Mouse (Mus musculus) brain, embryonic 18.5 days (tissue): ENCODE results near the gene Mettl13.

ENCODE experiments used
- DNase-seq: peaks from one replicate; pipeline ENCODE4 v3.0.0-alpha.2; 2012; ENCODE audit warnings: low read depth, low spot score

Mettl13 gene

GRCm38 (mm10) chr1:162532330-162532729 is 16.0 kb downstream of the Mettl13 start:
- DNase-seq, result no peak

DNA sequence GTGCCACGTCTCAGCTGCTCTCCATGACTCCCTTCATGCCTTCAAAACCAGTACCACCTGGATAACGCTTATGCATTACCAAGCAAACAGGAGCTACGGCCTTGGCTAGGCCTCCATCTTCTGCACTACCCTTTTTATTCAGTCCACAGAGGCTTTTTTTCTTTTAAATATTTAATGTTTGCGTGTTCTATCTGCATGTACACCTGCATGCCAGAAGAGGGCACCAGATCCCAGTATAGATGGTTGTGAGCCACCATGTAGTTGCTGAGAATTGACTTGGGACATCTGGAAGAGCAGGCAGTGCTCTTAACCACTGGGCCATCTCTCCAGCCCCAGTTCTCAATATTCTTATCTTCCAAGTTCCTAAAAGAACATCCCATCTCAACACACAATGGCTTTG is 16.8 kb downstream of the Mettl13 start:
- DNase-seq, result no peak

DNA sequence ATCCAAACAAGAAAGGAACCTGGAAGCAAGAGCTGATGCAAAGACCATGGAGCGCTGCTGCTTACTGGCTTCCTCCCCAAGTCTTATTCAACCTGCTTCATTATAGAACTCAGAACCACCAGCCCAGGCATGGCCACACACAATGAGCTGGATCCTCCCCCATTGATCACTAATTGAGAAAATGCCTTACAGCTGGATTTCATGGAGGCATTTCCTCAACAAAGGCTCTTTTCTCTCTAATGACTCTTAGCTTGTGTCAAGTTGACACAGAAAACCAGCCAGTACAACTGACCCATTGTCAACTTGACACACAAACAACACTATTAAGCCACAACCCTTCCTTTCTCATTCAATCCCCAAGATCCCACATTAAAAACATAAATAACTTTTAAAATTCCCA is 17.7 kb downstream of the Mettl13 start:
- no peak for DNase-seq

GRCm38 (mm10) chr1:162529651-162530050 is 18.7 kb downstream of the Mettl13 start:
- no peak for DNase-seq

GRCm38 (mm10) chr1:162515116-162515515 is 33.2 kb downstream of the Mettl13 start:
- DNase-seq, result no peak

GRCm38 (mm10) chr1:162510013-162510356 is 38.4 kb downstream of the Mettl13 start:
- DNase-seq, result no peak

DNA sequence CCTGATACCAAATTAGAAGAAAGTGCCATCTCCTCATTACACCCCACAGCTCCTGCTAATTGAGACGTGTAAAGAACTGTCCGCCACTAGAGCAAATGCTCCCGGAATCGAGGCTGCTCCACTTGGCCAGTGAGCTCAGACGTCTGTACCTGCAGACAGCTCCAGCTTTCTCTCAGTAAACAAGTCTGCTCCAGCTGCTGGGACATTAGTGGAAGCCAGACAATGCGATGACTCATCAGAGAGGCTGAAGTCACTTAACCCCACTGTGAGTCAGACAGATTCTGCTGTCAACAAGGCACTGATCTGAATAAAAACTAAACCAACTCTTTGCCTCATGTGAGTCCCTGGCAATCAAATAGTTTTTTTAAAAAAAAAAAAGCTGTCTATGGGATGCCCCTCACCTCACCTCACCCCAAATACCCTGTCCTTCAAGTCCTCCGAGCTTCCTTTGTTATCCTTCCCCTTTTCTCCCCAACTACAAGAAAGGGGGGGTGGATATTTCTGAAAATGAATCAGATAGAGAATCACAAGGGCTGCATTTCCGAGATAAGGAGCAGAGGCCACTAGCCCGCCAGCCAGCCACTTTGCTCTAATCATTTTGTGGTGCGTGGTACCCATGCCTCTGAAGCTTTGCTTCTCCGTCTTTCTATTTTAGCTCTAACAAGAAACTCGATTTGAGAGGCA is 38.9 kb downstream of the Mettl13 start:
- DNase-seq, result no peak

- no peak for DNase-seq
Measured at GRCm38 (mm10) chr1:162508211-162509005, 39.9 kb downstream of the Mettl13 start.

GRCm38 (mm10) chr1:162506516-162506915 is 41.8 kb downstream of the Mettl13 start:
- no peak for DNase-seq

GRCm38 (mm10) chr1:162505649-162506048 is 42.7 kb downstream of the Mettl13 start:
- no peak for DNase-seq
